In the genomic region with DNA sequence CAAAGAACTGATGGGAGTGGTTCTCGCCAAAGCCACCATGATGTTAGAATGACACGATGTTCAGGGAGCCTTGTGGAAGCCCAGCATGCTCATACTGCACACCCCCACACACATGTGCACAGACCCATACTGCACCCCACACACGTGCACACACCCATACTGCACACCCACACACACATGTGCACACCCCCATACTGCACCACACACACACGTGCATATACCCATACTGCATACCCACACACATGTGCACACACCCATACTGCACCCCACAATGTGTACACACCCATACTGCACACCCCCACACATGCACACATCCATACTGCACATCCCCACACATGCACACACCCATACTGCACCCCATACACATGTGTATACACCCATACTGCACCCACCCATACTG, we compare ENCODE assay signal across 27 mouse cellular contexts. TPM values are rescaled to one million over a fixed set of nuclear protein-coding genes. Genes with fewer than 3 reads are reported as not detected.
DNase-seq lines count a peak whose midpoint lies in the region; ATAC-seq and TF ChIP-seq lines count a peak whose summit lies in the region.
"Had no signal": no experiment of that assay in that cellular context is flagged by ENCODE, and none has a peak within 500 bp of the region (broad histone marks: within the 10 kb centered on the region; RNA-seq: fewer than 3 reads in every experiment).

No protein-coding gene starts in this region.

- H3K27ac ChIP-seq in embryonic facial prominence, embryonic 11.5 days (replicated peaks; ENCODE audit: low read depth, low read length): no peak overlapping the region
- no peak overlapping the region for H3K27ac ChIP-seq in embryonic facial prominence, embryonic 10.5 days (replicated peaks)
- no peak overlapping the region for H3K27ac ChIP-seq in hindbrain, embryonic 15.5 days (replicated peaks)
- no peak overlapping the region for H3K27ac ChIP-seq in hindbrain, embryonic 14.5 days
- no peak overlapping the region for H3K27ac ChIP-seq in forebrain, postnatal 0 days (ENCODE audit: low read depth, low read length)
- H3K27ac ChIP-seq: embryonic facial prominence, embryonic 15.5 days; heart, embryonic 10.5 days; intestine, embryonic 15.5 days; layer of hippocampus, adult 2 months had no signal

- H3K36me3 ChIP-seq in embryonic facial prominence, embryonic 11.5 days (replicated peaks; ENCODE audit: control insufficient read depth, insufficient read depth, low read depth, low read length): peaks cover 5% of the 10 kb centered on the region
- H3K36me3 ChIP-seq in embryonic facial prominence, embryonic 10.5 days (replicated peaks): peaks cover 63% of the 10 kb centered on the region
- peaks cover 44% of the 10 kb centered on the region for H3K36me3 ChIP-seq in hindbrain, embryonic 15.5 days
- peaks cover 62% of the 10 kb centered on the region for H3K36me3 ChIP-seq in hindbrain, embryonic 14.5 days (replicated peaks; ENCODE audit: control insufficient read depth, insufficient read depth)
- peaks cover 62% of the 10 kb centered on the region for H3K36me3 ChIP-seq in megakaryocyte, embryonic 14.5 days (replicated peaks; ENCODE audit: low read length)
- H3K36me3 ChIP-seq in forebrain, postnatal 0 days (ENCODE audit: insufficient read depth): peaks cover 58% of the 10 kb centered on the region

- no peaks in the 10 kb centered on the region for H3K4me1 ChIP-seq in embryonic facial prominence, embryonic 11.5 days (ENCODE audit: control insufficient read depth, insufficient read depth, low read length)
- peaks cover 5% of the 10 kb centered on the region for H3K4me1 ChIP-seq in embryonic facial prominence, embryonic 10.5 days
- H3K4me1 ChIP-seq in hindbrain, embryonic 15.5 days (replicated peaks): no peaks in the 10 kb centered on the region
- no peaks in the 10 kb centered on the region for H3K4me1 ChIP-seq in hindbrain, embryonic 14.5 days (replicated peaks; ENCODE audit: control insufficient read depth, insufficient read depth, low read length)
- peaks cover 42% of the 10 kb centered on the region for H3K4me1 ChIP-seq in megakaryocyte, embryonic 14.5 days
- H3K4me1 ChIP-seq in forebrain, postnatal 0 days (ENCODE audit: insufficient read depth): no peaks in the 10 kb centered on the region

- H3K27me3 ChIP-seq in embryonic facial prominence, embryonic 11.5 days (ENCODE audit: control insufficient read depth, insufficient read depth, low read length): no peaks in the 10 kb centered on the region
- H3K27me3 ChIP-seq in embryonic facial prominence, embryonic 10.5 days (replicated peaks; ENCODE audit: low read depth, poor library complexity, severe bottlenecking): no peaks in the 10 kb centered on the region
- no peaks in the 10 kb centered on the region for H3K27me3 ChIP-seq in hindbrain, embryonic 15.5 days
- no peaks in the 10 kb centered on the region for H3K27me3 ChIP-seq in hindbrain, embryonic 14.5 days (ENCODE audit: control insufficient read depth, insufficient read depth, low read length)
- no peaks in the 10 kb centered on the region for H3K27me3 ChIP-seq in megakaryocyte, embryonic 14.5 days (replicated peaks)
- no peaks in the 10 kb centered on the region for H3K27me3 ChIP-seq in forebrain, postnatal 0 days (ENCODE audit: insufficient read depth, low read length)
- H3K27me3 ChIP-seq: embryonic facial prominence, embryonic 15.5 days; intestine, embryonic 15.5 days had no signal

- H3K4me2 ChIP-seq in embryonic facial prominence, embryonic 11.5 days (ENCODE audit: low read depth, low read length): no peak overlapping the region
- no peak overlapping the region for H3K4me2 ChIP-seq in hindbrain, embryonic 15.5 days
- no peak overlapping the region for H3K4me2 ChIP-seq in hindbrain, embryonic 14.5 days (replicated peaks)
- H3K4me2 ChIP-seq in forebrain, postnatal 0 days (ENCODE audit: low read depth): no peak overlapping the region
- H3K4me2 ChIP-seq: embryonic facial prominence, embryonic 15.5 days; intestine, embryonic 15.5 days had no signal

- TF ChIP-seq CTCF in forebrain, postnatal 0 days (IDR thresholded peaks at IDR 0.05; ENCODE audit: low read depth): no peak

- peak; percentile 40; the same call in 1 of the 2 replicates for ATAC-seq in embryonic facial prominence, embryonic 11.5 days (replicated peaks; ENCODE audit: insufficient number of reproducible peaks, low FRiP score, low TSS enrichment, low read depth)
- 0 out of 2 replicates have a peak, but pooled peaks have one; percentile 25 for ATAC-seq in hindbrain, embryonic 15.5 days (ENCODE audit: low FRiP score, low read depth)
- ATAC-seq in hindbrain, embryonic 14.5 days (ENCODE audit: low FRiP score): no peak
- no peak for ATAC-seq in megakaryocyte, adult 5-6 weeks (ENCODE audit: poor library complexity, severe bottlenecking)
- ATAC-seq in forebrain, postnatal 0 days: peak; percentile 23; the same call in 1 of the 2 replicates
- ATAC-seq: intestine, embryonic 15.5 days had no signal

- H3K4me3 ChIP-seq in embryonic facial prominence, embryonic 11.5 days (ENCODE audit: low read depth, low read length): no peak overlapping the region
- no peak overlapping the region for H3K4me3 ChIP-seq in embryonic facial prominence, embryonic 10.5 days
- no peak overlapping the region for H3K4me3 ChIP-seq in hindbrain, embryonic 15.5 days
- no peak overlapping the region for H3K4me3 ChIP-seq in hindbrain, embryonic 14.5 days (replicated peaks; ENCODE audit: low read length)
- peak overlapping the region; percentile 31 for H3K4me3 ChIP-seq in megakaryocyte, embryonic 14.5 days (replicated peaks)
- no peak overlapping the region for H3K4me3 ChIP-seq in forebrain, postnatal 0 days (ENCODE audit: low read depth, low read length)
- H3K4me3 ChIP-seq: embryonic facial prominence, embryonic 15.5 days; heart, embryonic 10.5 days; intestine, embryonic 15.5 days; layer of hippocampus, adult 2 months had no signal

- 90% methylated on average over 4 of the region's 4 CpGs for WGBS in embryonic facial prominence, embryonic 11.5 days
- 95% methylated on average over 4 of the region's 4 CpGs for WGBS in embryonic facial prominence, embryonic 10.5 days
- WGBS in hindbrain, embryonic 15.5 days: 90% methylated on average over 4 of the region's 4 CpGs
- 90% methylated on average over 4 of the region's 4 CpGs for WGBS in hindbrain, embryonic 14.5 days
- 92% methylated on average over 4 of the region's 4 CpGs for WGBS in forebrain, postnatal 0 days

- no peak for DNase-seq in embryonic facial prominence, embryonic 11.5 days (ENCODE audit: low spot score)
- no peak for DNase-seq in embryonic facial prominence, embryonic 10.5 days (ENCODE audit: low spot score)
- no peak for DNase-seq in hindbrain, embryonic 14.5 days (ENCODE audit: low spot score)
- no peak for DNase-seq in forebrain, postnatal 0 days
- DNase-seq in retina, embryonic 14.5 days (ENCODE audit: low spot score): no peak
- DNase-seq: adrenal gland, postnatal 10 days; cerebellum, adult 18-20 months; cerebellum, postnatal 14 days; gastrocnemius, postnatal 10 days; heart, postnatal 4 days; kidney, postnatal 25 days; lung, adult 18-20 months; lung, postnatal 10 days; thymus, postnatal 14 days had no signal

- H3K9ac ChIP-seq in embryonic facial prominence, embryonic 11.5 days (replicated peaks; ENCODE audit: low read length): no peak overlapping the region
- H3K9ac ChIP-seq in hindbrain, embryonic 15.5 days: no peak overlapping the region
- no peak overlapping the region for H3K9ac ChIP-seq in hindbrain, embryonic 14.5 days
- H3K9ac ChIP-seq in forebrain, postnatal 0 days: no peak overlapping the region
- H3K9ac ChIP-seq: embryonic facial prominence, embryonic 15.5 days; intestine, embryonic 15.5 days had no signal

- no peaks in the 10 kb centered on the region for H3K9me3 ChIP-seq in embryonic facial prominence, embryonic 11.5 days (replicated peaks; ENCODE audit: control insufficient read depth, low read length)
- H3K9me3 ChIP-seq in embryonic facial prominence, embryonic 10.5 days: no peaks in the 10 kb centered on the region
- H3K9me3 ChIP-seq in hindbrain, embryonic 15.5 days: no peaks in the 10 kb centered on the region
- H3K9me3 ChIP-seq in hindbrain, embryonic 14.5 days (ENCODE audit: control insufficient read depth, low read length): no peaks in the 10 kb centered on the region
- H3K9me3 ChIP-seq in megakaryocyte, embryonic 14.5 days: no peaks in the 10 kb centered on the region
- no peaks in the 10 kb centered on the region for H3K9me3 ChIP-seq in forebrain, postnatal 0 days (ENCODE audit: low read length)
- H3K9me3 ChIP-seq: embryonic facial prominence, embryonic 15.5 days; heart, embryonic 10.5 days; intestine, embryonic 15.5 days had no signal

RNA-seq across cellular contexts. Expression of gene Adap1, which starts 10.2 kb away (rescaled TPM):
- polyA plus RNA-seq in embryonic facial prominence, embryonic 11.5 days (2014; fragmentation: Nextera tagmentation; extraction: Ambion mirVana): 1.6 and 1.7 TPM in 2 replicates
- polyA plus RNA-seq in embryonic facial prominence, embryonic 10.5 days (2016; fragmentation: Nextera tagmentation; extraction: Ambion mirVana): 0.51 and 0.54 TPM in 2 replicates
- polyA plus RNA-seq in hindbrain, embryonic 15.5 days (2015; fragmentation: Nextera tagmentation; extraction: Ambion mirVana): 124 and 132 TPM in 2 replicates
- 78.6 and 89.9 TPM in 2 replicates for polyA plus RNA-seq in hindbrain, embryonic 14.5 days (2014; fragmentation: Nextera tagmentation; extraction: Ambion mirVana)
- 25.6 and 59.2 TPM in 2 replicates for polyA plus RNA-seq in megakaryocyte, embryonic 14.5 days (2012; ENCODE audit: insufficient read depth, low replicate concordance)
- total RNA-seq in megakaryocyte, adult 5-6 weeks (2015): 42.5 and 43.9 TPM in 2 replicates
- total RNA-seq in megakaryocyte, adult 5-6 weeks (2017): 56.9 and 61.1 TPM in 2 replicates
- total RNA-seq in forebrain, postnatal 0 days (2014; rRNA removed): 188 and 200 TPM in 2 replicates
- 114 and 128 TPM in 2 replicates for polyA plus RNA-seq in forebrain, postnatal 0 days (2015; fragmentation: Nextera tagmentation; extraction: Ambion mirVana)

RNA-seq across cellular contexts. Expression of gene Cox19, which starts 15.6 kb away (rescaled TPM):
- polyA plus RNA-seq in embryonic facial prominence, embryonic 11.5 days (2014; fragmentation: Nextera tagmentation; extraction: Ambion mirVana): 116 and 123 TPM in 2 replicates
- 116 and 122 TPM in 2 replicates for polyA plus RNA-seq in embryonic facial prominence, embryonic 10.5 days (2016; fragmentation: Nextera tagmentation; extraction: Ambion mirVana)
- polyA plus RNA-seq in hindbrain, embryonic 15.5 days (2015; fragmentation: Nextera tagmentation; extraction: Ambion mirVana): 91.9 and 98.8 TPM in 2 replicates
- polyA plus RNA-seq in hindbrain, embryonic 14.5 days (2014; fragmentation: Nextera tagmentation; extraction: Ambion mirVana): 110 and 113 TPM in 2 replicates
- polyA plus RNA-seq in megakaryocyte, embryonic 14.5 days (2012; ENCODE audit: insufficient read depth, low replicate concordance): 51.4 and 67.9 TPM in 2 replicates
- 35.6 and 42.6 TPM in 2 replicates for total RNA-seq in megakaryocyte, adult 5-6 weeks (2015)
- 20.0 and 24.6 TPM in 2 replicates for total RNA-seq in megakaryocyte, adult 5-6 weeks (2017)
- 108 and 109 TPM in 2 replicates for total RNA-seq in forebrain, postnatal 0 days (2014; rRNA removed)
- 85.7 and 91.1 TPM in 2 replicates for polyA plus RNA-seq in forebrain, postnatal 0 days (2015; fragmentation: Nextera tagmentation; extraction: Ambion mirVana)

RNA-seq across cellular contexts. Expression of gene Cyp2w1, which starts 16.8 kb away (rescaled TPM):
- 0.41 and 0.46 TPM in 2 replicates for polyA plus RNA-seq in embryonic facial prominence, embryonic 11.5 days (2014; fragmentation: Nextera tagmentation; extraction: Ambion mirVana)
- not detected in 2 replicates for polyA plus RNA-seq in embryonic facial prominence, embryonic 10.5 days (2016; fragmentation: Nextera tagmentation; extraction: Ambion mirVana)
- polyA plus RNA-seq in hindbrain, embryonic 15.5 days (2015; fragmentation: Nextera tagmentation; extraction: Ambion mirVana): not detected in 2 replicates
- not detected in 2 replicates for polyA plus RNA-seq in hindbrain, embryonic 14.5 days (2014; fragmentation: Nextera tagmentation; extraction: Ambion mirVana)
- not detected in 2 replicates for polyA plus RNA-seq in megakaryocyte, embryonic 14.5 days (2012; ENCODE audit: insufficient read depth, low replicate concordance)
- total RNA-seq in megakaryocyte, adult 5-6 weeks (2015): not detected in 2 replicates
- not detected in 2 replicates for total RNA-seq in megakaryocyte, adult 5-6 weeks (2017)
- not detected in 2 replicates for total RNA-seq in forebrain, postnatal 0 days (2014; rRNA removed)
- polyA plus RNA-seq in forebrain, postnatal 0 days (2015; fragmentation: Nextera tagmentation; extraction: Ambion mirVana): not detected in 2 replicates
- total RNA-seq: adrenal gland, postnatal 10 days; gastrocnemius, postnatal 10 days; granulocyte monocyte progenitor cell, adult 5-6 weeks; heart, postnatal 4 days; layer of hippocampus, adult 2 months; layer of hippocampus, postnatal 25 days; neutrophil, adult 5-6 weeks had no signal
- polyA plus RNA-seq: heart, embryonic 10.5 days; heart, embryonic 16.5 days; kidney, embryonic 14.5 days; limb, embryonic 11.5 days had no signal

RNA-seq across cellular contexts. Expression of gene Gpr146, which starts 41.9 kb away (rescaled TPM):
- polyA plus RNA-seq in embryonic facial prominence, embryonic 11.5 days (2014; fragmentation: Nextera tagmentation; extraction: Ambion mirVana): 1.6 and 1.7 TPM in 2 replicates
- 1.7 and 2.5 TPM in 2 replicates for polyA plus RNA-seq in embryonic facial prominence, embryonic 10.5 days (2016; fragmentation: Nextera tagmentation; extraction: Ambion mirVana)
- 2.6 and 2.9 TPM in 2 replicates for polyA plus RNA-seq in hindbrain, embryonic 15.5 days (2015; fragmentation: Nextera tagmentation; extraction: Ambion mirVana)
- 1.4 and 2.7 TPM in 2 replicates for polyA plus RNA-seq in hindbrain, embryonic 14.5 days (2014; fragmentation: Nextera tagmentation; extraction: Ambion mirVana)
- 54.8 and 69.9 TPM in 2 replicates for polyA plus RNA-seq in megakaryocyte, embryonic 14.5 days (2012; ENCODE audit: insufficient read depth, low replicate concordance)
- total RNA-seq in megakaryocyte, adult 5-6 weeks (2015): 9.8 and 13.1 TPM in 2 replicates
- total RNA-seq in megakaryocyte, adult 5-6 weeks (2017): 9.6 and 14.8 TPM in 2 replicates
- total RNA-seq in forebrain, postnatal 0 days (2014; rRNA removed): 3.2 and 3.3 TPM in 2 replicates
- polyA plus RNA-seq in forebrain, postnatal 0 days (2015; fragmentation: Nextera tagmentation; extraction: Ambion mirVana): 2.4 and 2.8 TPM in 2 replicates

Comparison
In these comparisons a context has a peak if more than half of its experiments do, and no peak if none do; other contexts are left out.
1. ATAC-seq: peak in embryonic facial prominence, embryonic 11.5 days (single experiment), hindbrain, embryonic 15.5 days (single experiment) and forebrain, postnatal 0 days (single experiment); none in hindbrain, embryonic 14.5 days (single experiment) and megakaryocyte, adult 5-6 weeks (single experiment).
2. RNA of gene Adap1, which starts 10.2 kb away (polyA plus RNA-seq): 124 to 132 TPM in hindbrain, embryonic 15.5 days, 114 to 128 TPM in forebrain, postnatal 0 days, 78.6 to 89.9 TPM in hindbrain, embryonic 14.5 days and 25.6 to 59.2 TPM in megakaryocyte, embryonic 14.5 days; 1.6 to 1.7 TPM in embryonic facial prominence, embryonic 11.5 days and 0.51 to 0.54 TPM in embryonic facial prominence, embryonic 10.5 days; every median in the first group is over 10 times any median in the second.